Mouse (Mus musculus): Measurements from ENCODE around the gene Ntm. TPM values are rescaled to one million over a fixed set of nuclear protein-coding genes. Genes with fewer than 3 reads are reported as not detected.

Gene Ntm
- polyA plus RNA-seq, 1 experiment from 2014 or later = 14.1 TPM

- no peak overlapping the region for H3K4me2 ChIP-seq
- DNase-seq (ENCODE audit: low spot score, missing footprints) (no peak), ATAC-seq (ENCODE audit: low FRiP score) (no peak)
- no peaks in the 10 kb centered on the region for H3K36me3 ChIP-seq (ENCODE audit: control insufficient read depth, insufficient read depth, low read length)
- 83% methylated on average over 3 of the region's 3 CpGs for WGBS
- H3K4me3 ChIP-seq (ENCODE audit: low read depth, low read length) = no peak overlapping the region
- no peaks in the 10 kb centered on the region for H3K9me3 ChIP-seq (ENCODE audit: control insufficient read depth, low read length)
- H3K27ac ChIP-seq (ENCODE audit: low read depth, low read length) = no peak overlapping the region
- H3K4me1 ChIP-seq (ENCODE audit: control insufficient read depth, insufficient read depth, low read length) = peaks cover 16% of the 10 kb centered on the region
- H3K27me3 ChIP-seq (ENCODE audit: control insufficient read depth, insufficient read depth, low read length) = peaks cover 2% of the 10 kb centered on the region; the same call in 1 of the 2 replicates
- no peak overlapping the region for H3K9ac ChIP-seq (ENCODE audit: low read length)
Measured at GRCm38 (mm10) chr9:29866824-29867223, 96.1 kb downstream of the Ntm start.

- DNase-seq (ENCODE audit: low spot score, missing footprints) (no peak), ATAC-seq (ENCODE audit: low FRiP score) (no peak)
- Histone ChIP-seq H3K4me2 (no peak overlapping the region), H3K27me3 (ENCODE audit: control insufficient read depth, insufficient read depth, low read length) (peaks cover 2% of the 10 kb centered on the region; the same call in 1 of the 2 replicates), H3K9ac (ENCODE audit: low read length) (no peak overlapping the region), H3K4me1 (ENCODE audit: control insufficient read depth, insufficient read depth, low read length) (peaks cover 16% of the 10 kb centered on the region), H3K4me3 (ENCODE audit: low read depth, low read length) (no peak overlapping the region), H3K36me3 (ENCODE audit: control insufficient read depth, insufficient read depth, low read length) (no peaks in the 10 kb centered on the region), H3K27ac (ENCODE audit: low read depth, low read length) (no peak overlapping the region), H3K9me3 (ENCODE audit: control insufficient read depth, low read length) (no peaks in the 10 kb centered on the region)
- 68% methylated on average over 4 of the region's 4 CpGs for WGBS
Measured at GRCm38 (mm10) chr9:29866101-29866500, 96.8 kb downstream of the Ntm start.

GRCm38 (mm10) chr9:29865502-29865901, 97.4 kb downstream of the Ntm start:
- H3K27ac ChIP-seq (ENCODE audit: low read depth, low read length) = peak overlapping the region; percentile 57
- DNase-seq (ENCODE audit: low spot score, missing footprints) (no peak), ATAC-seq (ENCODE audit: low FRiP score) (peak; percentile 41)

GRCm38 (mm10) chr9:29864886-29865285, 98.1 kb downstream of the Ntm start:
- Histone ChIP-seq H3K27ac (ENCODE audit: low read depth, low read length) (peak overlapping the region; percentile 57), H3K4me1 (ENCODE audit: control insufficient read depth, insufficient read depth, low read length) (peaks cover 16% of the 10 kb centered on the region)

More at GRCm38 (mm10) chr9:29865502-29865901, 97.4 kb downstream of the Ntm start:
- 52% methylated on average over 8 of the region's 8 CpGs for WGBS
- H3K4me3 ChIP-seq (ENCODE audit: low read depth, low read length) = no peak overlapping the region
- no peak overlapping the region for H3K4me2 ChIP-seq
- H3K9me3 ChIP-seq (ENCODE audit: control insufficient read depth, low read length) = no peaks in the 10 kb centered on the region
- H3K27me3 ChIP-seq (ENCODE audit: control insufficient read depth, insufficient read depth, low read length) = no peaks in the 10 kb centered on the region; the same call in 1 of the 2 replicates
- no peaks in the 10 kb centered on the region for H3K36me3 ChIP-seq (ENCODE audit: control insufficient read depth, insufficient read depth, low read length)
- no peak overlapping the region; the same call in 1 of the 2 replicates for H3K9ac ChIP-seq (ENCODE audit: low read length)
- peaks cover 16% of the 10 kb centered on the region for H3K4me1 ChIP-seq (ENCODE audit: control insufficient read depth, insufficient read depth, low read length)

GRCm38 (mm10) chr9:29862408-29862807, 100.5 kb downstream of the Ntm start:
- Histone ChIP-seq H3K4me3 (ENCODE audit: low read depth, low read length) (no peak overlapping the region), H3K9me3 (ENCODE audit: control insufficient read depth, low read length) (no peaks in the 10 kb centered on the region), H3K27ac (ENCODE audit: low read depth, low read length) (no peak overlapping the region), H3K4me2 (no peak overlapping the region), H3K4me1 (ENCODE audit: control insufficient read depth, insufficient read depth, low read length) (peaks cover 16% of the 10 kb centered on the region), H3K27me3 (ENCODE audit: control insufficient read depth, insufficient read depth, low read length) (no peaks in the 10 kb centered on the region; the same call in 1 of the 2 replicates), H3K36me3 (ENCODE audit: control insufficient read depth, insufficient read depth, low read length) (no peaks in the 10 kb centered on the region), H3K9ac (ENCODE audit: low read length) (no peak overlapping the region)
- ATAC-seq (ENCODE audit: low FRiP score) (peak; percentile 22; the same call in 1 of the 2 replicates), DNase-seq (ENCODE audit: low spot score, missing footprints) (no peak)
- 77% methylated on average over 5 of the region's 5 CpGs for WGBS

More at GRCm38 (mm10) chr9:29864886-29865285, 98.1 kb downstream of the Ntm start:
- H3K36me3 ChIP-seq (ENCODE audit: control insufficient read depth, insufficient read depth, low read length) = no peaks in the 10 kb centered on the region
- H3K4me2 ChIP-seq = no peak overlapping the region
- H3K27me3 ChIP-seq (ENCODE audit: control insufficient read depth, insufficient read depth, low read length) = no peaks in the 10 kb centered on the region; the same call in 1 of the 2 replicates
- 6% methylated on average over 1 of the region's 1 CpGs for WGBS
- peak; percentile 88 for ATAC-seq (ENCODE audit: low FRiP score)
- H3K4me3 ChIP-seq (ENCODE audit: low read depth, low read length) = no peak overlapping the region
- DNase-seq (ENCODE audit: low spot score, missing footprints) = peak; percentile 90
- H3K9ac ChIP-seq (ENCODE audit: low read length) = peak overlapping the region; percentile 22; the same call in 1 of the 2 replicates
- no peaks in the 10 kb centered on the region for H3K9me3 ChIP-seq (ENCODE audit: control insufficient read depth, low read length)

- Histone ChIP-seq H3K27me3 (ENCODE audit: control insufficient read depth, insufficient read depth, low read length) (no peaks in the 10 kb centered on the region), H3K4me3 (ENCODE audit: low read depth, low read length) (no peak overlapping the region), H3K27ac (ENCODE audit: low read depth, low read length) (no peak overlapping the region), H3K36me3 (ENCODE audit: control insufficient read depth, insufficient read depth, low read length) (no peaks in the 10 kb centered on the region), H3K4me2 (no peak overlapping the region), H3K9ac (ENCODE audit: low read length) (no peak overlapping the region), H3K4me1 (ENCODE audit: control insufficient read depth, insufficient read depth, low read length) (peaks cover 3% of the 10 kb centered on the region; the same call in 1 of the 2 replicates), H3K9me3 (ENCODE audit: control insufficient read depth, low read length) (no peaks in the 10 kb centered on the region)
- no peak for ATAC-seq (ENCODE audit: low FRiP score)
- whole genome bisulfite sequencing = 89% methylated on average over 6 of the region's 6 CpGs
- DNase-seq (ENCODE audit: low spot score, missing footprints) = no peak
Measured at GRCm38 (mm10) chr9:29859256-29860048, 103.5 kb downstream of the Ntm start.

- Histone ChIP-seq H3K4me2 (no peak overlapping the region), H3K27me3 (ENCODE audit: control insufficient read depth, insufficient read depth, low read length) (no peaks in the 10 kb centered on the region), H3K36me3 (ENCODE audit: control insufficient read depth, insufficient read depth, low read length) (no peaks in the 10 kb centered on the region), H3K9ac (ENCODE audit: low read length) (no peak overlapping the region), H3K27ac (ENCODE audit: low read depth, low read length) (no peak overlapping the region), H3K4me1 (ENCODE audit: control insufficient read depth, insufficient read depth, low read length) (no peaks in the 10 kb centered on the region), H3K4me3 (ENCODE audit: low read depth, low read length) (no peak overlapping the region), H3K9me3 (ENCODE audit: control insufficient read depth, low read length) (no peaks in the 10 kb centered on the region)
- no peak for ATAC-seq (ENCODE audit: low FRiP score)
- DNase-seq (ENCODE audit: low spot score, missing footprints) = no peak
- WGBS = 47% methylated on average over 8 of the region's 8 CpGs
Measured at GRCm38 (mm10) chr9:29848735-29849455, 114.0 kb downstream of the Ntm start.

GRCm38 (mm10) chr9:29837344-29837743, 125.6 kb downstream of the Ntm start:
- H3K4me1 ChIP-seq (ENCODE audit: control insufficient read depth, insufficient read depth, low read length) = peaks cover 14% of the 10 kb centered on the region

GRCm38 (mm10) chr9:29834911-29835310, 128.0 kb downstream of the Ntm start:
- no peaks in the 10 kb centered on the region for H3K9me3 ChIP-seq (ENCODE audit: control insufficient read depth, low read length)
- no peak overlapping the region for H3K4me2 ChIP-seq
- H3K27me3 ChIP-seq (ENCODE audit: control insufficient read depth, insufficient read depth, low read length) = no peaks in the 10 kb centered on the region
- ATAC-seq (ENCODE audit: low FRiP score) (no peak), DNase-seq (ENCODE audit: low spot score, missing footprints) (no peak)
- no peak overlapping the region; the same call in 1 of the 2 replicates for H3K27ac ChIP-seq (ENCODE audit: low read depth, low read length)
- no peaks in the 10 kb centered on the region for H3K36me3 ChIP-seq (ENCODE audit: control insufficient read depth, insufficient read depth, low read length)
- H3K4me1 ChIP-seq (ENCODE audit: control insufficient read depth, insufficient read depth, low read length) = peaks cover 16% of the 10 kb centered on the region
- no peak overlapping the region for H3K9ac ChIP-seq (ENCODE audit: low read length)
- no peak overlapping the region for H3K4me3 ChIP-seq (ENCODE audit: low read depth, low read length)
- 74% methylated on average over 5 of the region's 5 CpGs for WGBS

More at GRCm38 (mm10) chr9:29837344-29837743, 125.6 kb downstream of the Ntm start:
- DNase-seq (ENCODE audit: low spot score, missing footprints) (no peak), ATAC-seq (ENCODE audit: low FRiP score) (no peak)
- H3K4me3 ChIP-seq (ENCODE audit: low read depth, low read length) = no peak overlapping the region
- no peaks in the 10 kb centered on the region for H3K36me3 ChIP-seq (ENCODE audit: control insufficient read depth, insufficient read depth, low read length)
- no peaks in the 10 kb centered on the region for H3K9me3 ChIP-seq (ENCODE audit: control insufficient read depth, low read length)
- H3K9ac ChIP-seq (ENCODE audit: low read length) = no peak overlapping the region
- H3K4me2 ChIP-seq = no peak overlapping the region
- H3K27ac ChIP-seq (ENCODE audit: low read depth, low read length) = no peak overlapping the region
- WGBS = 86% methylated on average over 6 of the region's 6 CpGs
- no peaks in the 10 kb centered on the region for H3K27me3 ChIP-seq (ENCODE audit: control insufficient read depth, insufficient read depth, low read length)
